Mouse (Mus musculus) ovary, postnatal 36 days (tissue): ENCODE measurements around the gene Egr2.

ENCODE experiments used
- DNase-seq: peaks from one replicate; pipeline ENCODE4 v3.0.0; 2022; ENCODE audit warnings: low spot score, mixed read lengths

The Egr2 gene

DNA sequence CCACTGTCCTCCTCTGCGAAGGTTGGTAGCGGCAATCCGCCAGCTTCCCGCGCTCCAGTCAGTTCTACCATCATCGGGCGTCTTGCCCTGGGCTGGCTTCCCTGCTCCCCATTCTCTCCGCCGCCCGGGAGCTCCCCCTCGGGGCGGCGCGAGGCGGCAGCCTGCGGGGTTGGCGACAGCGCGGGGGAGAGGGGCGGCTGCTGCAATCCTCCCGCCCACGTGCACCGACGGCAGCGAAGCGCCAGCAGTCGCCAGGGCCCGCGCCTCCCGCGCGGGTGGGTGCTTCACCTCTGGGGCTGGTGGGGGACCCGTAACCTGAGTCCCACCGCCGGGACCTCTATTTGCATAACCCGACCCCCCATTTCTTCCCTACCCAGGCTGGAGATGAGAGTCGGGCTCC is at the start of gene Egr2:
Egr2 (plus strand) TSS at position 220 of the 400 bp plus-strand sequence.
- peak; percentile 41 for DNase-seq

DNA sequence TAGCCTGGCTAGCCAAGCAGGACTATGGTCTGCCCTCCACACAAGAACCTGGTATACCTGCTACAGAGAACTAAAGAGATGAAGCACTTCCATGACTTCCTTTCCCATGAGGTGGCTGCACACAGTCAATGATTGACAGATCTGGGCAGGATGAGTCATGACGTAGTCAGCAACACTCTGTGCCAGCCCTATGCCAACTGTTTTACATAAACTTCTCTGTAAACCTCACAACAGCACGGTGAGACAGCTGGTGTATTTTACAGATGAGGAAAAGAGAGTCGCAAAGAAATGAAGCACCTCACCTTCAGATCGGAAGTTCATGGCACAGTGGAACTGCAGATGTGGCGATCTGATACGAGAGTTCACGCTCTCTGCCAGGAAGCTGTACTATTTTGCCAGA is 47.8 kb upstream of the Egr2 start:
- no peak for DNase-seq

DNA sequence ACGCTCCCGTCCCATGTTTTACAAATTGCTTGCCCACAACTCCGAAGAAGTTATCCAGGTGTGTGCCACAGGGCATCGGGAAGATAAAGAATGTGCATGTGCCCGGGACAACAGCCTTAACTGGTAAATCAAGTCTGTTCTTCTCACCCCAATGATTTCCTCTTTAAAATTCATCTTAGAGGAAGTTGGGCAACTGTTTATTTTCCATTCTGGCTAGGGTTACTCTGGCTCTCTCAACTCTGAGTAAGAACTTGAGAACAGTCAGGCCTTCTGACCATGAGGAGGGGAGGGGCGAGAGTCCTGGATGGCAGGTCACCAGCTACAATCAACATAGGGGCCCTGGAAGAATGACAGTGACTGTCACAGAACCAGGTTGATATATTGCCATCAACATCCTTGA is 45.4 kb upstream of the Egr2 start:
- DNase-seq, result no peak

DNA sequence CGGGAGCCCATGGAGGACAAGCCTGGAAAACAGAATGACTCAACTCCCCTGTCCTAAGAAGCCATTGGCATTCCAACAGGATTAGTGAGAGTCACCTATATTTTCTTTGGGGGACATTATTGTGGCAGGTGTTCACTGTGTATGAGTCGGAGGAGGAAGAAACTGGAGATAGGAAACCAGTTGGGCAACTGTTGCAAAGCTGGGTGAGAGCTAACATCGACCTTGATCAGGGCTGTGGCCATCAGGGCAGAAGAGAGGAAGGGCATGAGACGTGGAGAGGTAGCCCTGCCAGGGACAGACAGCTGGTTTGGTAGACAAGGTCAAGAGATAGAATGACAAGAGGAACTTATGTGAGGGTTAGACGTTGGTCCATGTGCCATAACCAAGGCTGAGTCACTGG is 44.6 kb upstream of the Egr2 start:
- no peak for DNase-seq

DNA sequence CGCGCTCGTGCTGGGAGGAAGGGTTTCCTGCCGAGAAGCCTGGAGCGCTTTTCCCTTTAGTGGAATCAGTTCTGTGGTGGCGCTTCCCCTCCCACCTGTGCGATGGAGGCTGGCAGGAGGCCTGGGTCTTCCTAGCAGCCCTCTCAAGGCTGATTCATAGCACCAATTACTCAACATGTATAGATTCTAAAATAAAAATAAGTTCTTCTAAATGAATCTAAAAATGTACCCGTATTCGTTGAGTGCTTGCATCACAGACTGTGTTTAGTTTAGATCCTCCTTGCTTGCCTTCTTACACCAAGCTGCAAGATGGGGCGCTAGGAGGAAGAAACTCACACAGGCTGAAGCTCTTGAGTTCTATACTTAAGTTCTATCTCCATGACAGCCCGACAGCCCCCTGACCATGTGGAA is 43.1 kb upstream of the Egr2 start:
- DNase-seq, result no peak

DNA sequence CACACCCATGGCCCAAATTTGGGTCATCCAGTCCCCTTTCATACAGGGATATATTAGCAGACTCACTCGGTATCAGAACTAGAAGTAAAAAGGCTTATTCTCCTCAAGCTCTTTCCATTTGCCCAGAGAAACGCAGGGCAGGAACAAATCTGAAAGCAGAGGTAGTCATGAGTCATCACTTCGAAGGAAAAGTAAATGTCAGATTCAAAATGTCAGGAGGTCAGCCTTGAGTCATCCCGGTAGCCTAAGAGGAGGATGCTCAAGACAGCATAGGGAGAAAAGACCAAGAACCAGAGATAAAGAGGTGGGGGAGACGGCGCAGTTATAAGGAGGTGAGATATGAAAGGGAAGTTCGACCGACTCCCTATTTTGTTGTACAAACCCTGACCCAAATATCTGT is 41.7 kb upstream of the Egr2 start:
- no peak for DNase-seq

DNA sequence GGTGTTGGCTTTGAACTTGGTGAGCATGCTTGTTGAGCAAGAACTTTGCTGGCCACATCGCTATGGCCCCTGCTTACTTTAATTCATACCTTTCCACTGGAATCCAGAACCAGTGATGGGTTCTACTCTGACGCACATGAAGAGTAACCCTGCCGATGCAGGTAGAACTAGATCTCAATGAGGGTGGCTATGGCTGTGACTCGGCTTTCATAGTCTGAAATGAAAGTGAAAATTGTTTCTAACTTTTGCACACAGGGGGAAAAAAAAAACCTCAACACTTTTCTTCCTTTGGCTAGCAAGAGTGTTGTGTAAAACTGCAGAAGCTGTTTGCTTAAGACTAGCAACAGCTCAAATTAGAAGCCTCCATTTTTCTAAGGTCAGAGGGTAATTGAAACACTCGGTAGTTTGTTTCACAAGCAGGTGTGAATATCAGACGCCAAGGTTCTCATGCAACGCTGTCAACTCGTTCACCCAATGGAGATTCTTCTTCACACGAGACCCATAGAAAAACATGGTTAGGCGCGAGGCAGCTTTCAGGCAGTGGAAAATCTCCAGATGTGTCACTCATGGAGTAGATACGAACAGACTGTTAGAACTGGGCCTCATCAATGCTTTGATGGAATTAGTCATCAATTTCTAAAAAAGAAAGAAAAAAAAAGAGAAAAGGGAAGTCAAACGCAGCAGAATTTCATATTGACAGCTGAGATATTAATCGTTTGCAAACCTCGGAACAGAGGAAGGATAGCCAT is 38.0 kb upstream of the Egr2 start:
- DNase-seq, result no peak

DNA sequence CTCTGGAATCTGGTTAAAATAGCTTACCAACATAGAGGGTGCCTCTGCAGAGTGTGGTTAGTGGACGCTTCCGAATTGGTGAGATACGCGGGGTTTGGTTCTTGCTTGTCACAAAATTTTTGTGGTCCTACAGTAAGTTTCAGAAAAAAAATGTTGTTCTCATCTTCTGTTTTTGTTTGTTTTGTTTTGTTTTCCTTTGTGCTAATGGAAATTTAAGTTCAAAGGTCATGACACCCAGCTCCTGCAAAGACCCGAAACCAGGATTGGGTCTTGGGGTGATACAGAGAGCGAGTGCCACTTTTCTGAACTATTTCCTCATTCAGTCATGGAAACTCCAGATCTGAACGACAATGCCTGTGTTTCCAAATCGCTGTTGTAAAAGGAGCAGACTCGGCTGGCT is 37.3 kb upstream of the Egr2 start:
- no peak for DNase-seq

DNA sequence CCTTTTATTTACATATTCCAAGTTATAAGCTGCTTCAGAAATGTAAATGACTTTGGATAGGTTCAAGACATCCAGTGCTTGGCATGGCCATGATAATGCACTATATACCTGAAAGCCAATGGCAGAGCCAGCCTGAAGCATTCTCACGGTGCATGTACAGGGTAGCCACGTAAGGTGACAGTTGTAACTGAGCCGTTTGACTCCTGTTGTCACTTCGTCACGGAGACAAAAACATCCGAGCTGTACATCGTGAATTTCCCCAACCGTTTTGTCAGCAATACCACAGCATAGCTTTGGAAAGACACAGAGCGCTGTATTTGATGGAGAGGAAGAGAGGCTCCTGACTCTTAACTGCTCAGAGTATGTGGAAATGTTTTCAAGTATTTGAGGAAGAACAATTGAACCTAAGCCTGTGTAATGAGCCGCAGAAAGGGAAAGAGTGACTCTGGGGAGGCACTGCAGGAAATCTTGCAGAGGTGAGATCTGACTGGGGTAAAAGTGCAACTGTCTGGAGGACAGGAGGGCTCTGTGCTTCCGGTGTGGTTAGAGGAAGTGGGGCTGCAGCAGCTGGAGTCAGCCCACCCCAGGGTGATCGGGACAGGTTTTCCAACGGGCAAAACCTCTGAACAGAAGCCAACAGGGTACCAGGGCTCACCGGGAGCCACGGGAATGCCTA is 31.8 kb upstream of the Egr2 start:
- DNase-seq, result no peak

DNA sequence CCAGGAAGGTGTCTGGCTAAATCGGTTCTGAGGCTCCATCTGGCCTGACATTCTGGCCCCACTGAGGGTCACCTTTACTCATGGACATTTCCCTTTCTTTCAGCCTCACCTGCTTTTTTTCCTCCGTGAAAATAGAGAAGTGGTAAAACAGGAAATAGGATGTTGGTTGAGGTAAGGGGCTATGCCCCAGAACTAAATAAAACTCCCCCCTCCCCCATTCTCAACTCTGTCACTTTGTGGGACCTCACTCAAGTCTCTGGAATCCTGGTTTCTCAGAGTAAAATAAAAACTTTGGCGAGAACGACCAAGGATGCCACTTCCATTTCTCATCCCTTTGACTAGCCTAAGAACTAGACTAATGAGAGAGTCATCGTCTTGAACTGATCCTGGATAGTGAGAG is 31.2 kb upstream of the Egr2 start:
- DNase-seq, result no peak

DNA sequence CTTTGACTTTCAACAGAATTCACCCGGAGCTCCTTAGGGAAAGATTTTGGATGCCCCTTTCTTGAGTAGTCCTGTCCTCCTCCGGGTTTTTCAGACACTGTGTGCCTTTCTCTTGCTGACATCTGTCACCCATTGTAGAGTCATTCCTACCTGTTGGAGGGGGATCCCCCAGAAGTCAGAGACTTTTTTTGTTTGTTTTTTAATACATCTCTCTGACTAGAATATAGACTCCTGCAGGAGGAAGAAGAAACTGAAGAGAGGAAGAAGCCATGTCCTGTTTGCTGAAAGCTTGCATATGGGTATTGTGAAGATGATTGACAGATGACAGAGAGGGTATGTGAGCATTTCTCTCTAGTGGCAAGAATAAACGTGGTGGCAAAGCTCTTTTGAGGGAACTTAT is 30.0 kb upstream of the Egr2 start:
- DNase-seq, result no peak

DNA sequence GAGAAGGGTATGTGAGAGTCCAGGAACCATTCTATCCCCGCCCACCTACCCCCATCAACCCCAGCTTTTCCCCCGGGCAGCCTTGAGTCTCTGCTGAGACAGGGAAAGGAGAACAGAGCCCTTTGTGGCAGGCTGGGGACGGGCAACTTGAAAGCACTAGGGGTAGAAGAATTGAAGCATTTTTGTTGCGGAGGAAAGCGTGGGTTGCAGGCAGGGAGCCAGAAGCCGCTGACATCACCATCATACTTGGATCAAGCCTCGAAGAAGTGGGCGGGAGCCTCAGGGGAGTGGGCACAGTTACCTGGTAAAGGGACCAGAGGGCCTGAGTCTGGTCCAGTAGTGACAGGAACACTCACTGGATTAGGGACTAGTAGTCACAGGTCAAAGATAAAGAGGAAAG is 23.1 kb upstream of the Egr2 start:
- DNase-seq, result no peak

DNA sequence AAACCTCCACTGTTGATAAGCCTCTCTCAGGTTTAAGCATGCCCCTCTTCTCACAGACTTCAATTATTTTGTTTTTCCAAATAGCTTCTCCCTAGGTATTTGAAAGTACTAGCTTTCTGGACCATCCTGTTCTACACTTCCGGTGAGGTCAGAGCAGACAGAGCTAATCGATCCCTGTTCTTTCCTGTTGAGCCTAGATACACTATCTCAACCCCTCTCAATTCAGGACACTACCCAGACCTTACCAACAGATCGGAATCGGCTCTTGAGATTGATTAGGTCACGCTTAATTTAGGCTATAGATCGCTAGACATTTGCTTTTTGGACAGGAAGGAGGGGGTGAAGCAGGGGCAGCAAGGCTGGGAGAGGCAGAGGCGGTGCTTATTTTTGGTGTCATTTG is 22.4 kb upstream of the Egr2 start:
- no peak for DNase-seq

DNA sequence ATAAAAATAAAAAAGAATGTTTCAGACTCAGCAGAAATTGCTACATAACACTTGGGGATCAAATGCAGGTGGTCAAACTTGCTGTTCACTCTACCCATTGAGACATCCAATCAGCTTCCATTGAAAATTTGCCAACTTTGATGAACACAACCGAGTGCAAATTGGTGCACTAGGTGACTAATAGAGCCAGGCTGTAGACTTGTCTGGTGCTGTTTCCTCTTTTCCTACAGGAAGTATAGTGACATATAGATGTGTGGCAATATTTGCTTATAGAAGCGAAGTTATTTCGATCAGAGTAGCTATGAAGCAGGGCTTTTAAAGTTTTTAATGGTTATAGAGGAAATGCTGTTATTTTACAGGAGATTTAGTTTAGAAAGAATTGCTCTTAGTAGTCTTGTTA is 16.5 kb upstream of the Egr2 start:
- DNase-seq, result no peak

DNA sequence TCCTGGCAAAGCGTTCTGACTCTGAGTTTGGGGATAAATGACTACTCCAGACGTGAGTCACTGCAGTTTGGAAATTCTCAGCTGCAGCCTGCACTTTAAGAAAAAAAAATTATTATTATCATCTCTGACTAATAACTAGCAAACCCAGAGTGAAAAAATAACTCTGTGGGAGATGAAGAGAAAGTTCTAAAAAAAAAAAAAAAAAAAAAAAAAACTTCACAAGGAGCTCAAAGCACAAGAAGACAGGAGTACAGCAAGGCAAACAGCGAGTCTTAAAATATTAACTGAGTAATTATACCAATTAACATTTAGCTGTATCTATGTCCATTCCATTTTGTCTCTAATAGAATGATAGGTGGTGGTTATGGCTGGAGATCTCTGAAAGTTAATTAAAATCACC is 11.1 kb upstream of the Egr2 start:
- DNase-seq, result no peak

DNA sequence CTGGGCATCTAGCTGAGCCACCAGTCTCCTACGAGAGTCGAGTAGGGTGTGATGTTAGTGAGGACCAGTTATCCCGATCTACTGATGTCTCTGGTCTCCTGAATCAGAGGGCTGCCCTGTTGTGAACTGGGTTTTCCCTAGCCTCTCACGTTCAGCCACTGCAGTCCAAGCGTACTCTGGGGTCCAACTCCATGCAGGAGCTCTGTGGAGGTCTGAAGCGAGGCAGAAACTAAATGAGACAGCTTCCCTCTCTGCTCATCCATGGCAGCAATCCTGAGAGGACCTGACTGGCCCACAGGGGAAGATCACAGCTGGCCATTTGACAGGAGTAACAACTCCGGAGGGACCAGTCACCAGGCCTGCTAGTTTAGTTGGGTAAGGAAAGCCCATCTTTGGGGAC is 10.6 kb upstream of the Egr2 start:
- DNase-seq, result no peak

DNA sequence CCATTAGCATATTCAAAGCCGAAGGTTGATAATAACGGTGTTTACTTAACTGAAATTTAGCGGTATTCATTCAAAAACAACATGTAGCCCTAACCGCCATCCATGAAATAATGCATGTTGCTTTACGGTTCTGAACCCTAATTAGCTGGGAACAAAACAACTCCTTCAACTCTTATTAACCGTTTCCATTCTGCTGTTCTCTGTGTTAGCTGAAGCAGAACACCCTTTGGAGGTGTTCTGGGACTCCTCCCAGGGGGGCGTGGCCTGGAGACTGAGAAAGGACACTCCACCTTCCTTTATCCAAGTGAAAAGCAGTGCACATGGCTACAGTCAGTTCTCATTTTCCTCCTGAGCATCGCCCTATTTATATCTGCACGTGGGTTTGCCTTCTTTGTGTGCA is 8.8 kb upstream of the Egr2 start:
- DNase-seq, result no peak

DNA sequence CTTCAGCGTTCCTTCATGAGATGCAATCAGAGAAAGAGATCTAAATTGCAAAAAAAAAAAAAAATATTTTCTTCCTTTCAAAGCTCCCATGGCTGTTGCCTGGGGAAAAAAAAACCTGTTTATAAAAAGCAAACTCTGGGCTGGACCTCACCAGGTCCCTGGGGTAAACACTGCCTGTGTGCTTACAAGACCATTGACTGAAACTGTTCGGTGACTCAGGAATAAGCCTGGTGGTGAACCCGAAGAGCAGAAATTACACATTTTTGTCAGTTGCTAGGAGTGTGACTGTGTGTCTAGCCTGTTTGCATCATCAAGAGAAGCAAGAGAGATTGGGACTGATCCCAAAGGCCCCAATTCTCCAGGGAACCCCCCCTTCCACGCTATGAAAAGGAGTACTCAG is 5.5 kb upstream of the Egr2 start:
- DNase-seq, result no peak

DNA sequence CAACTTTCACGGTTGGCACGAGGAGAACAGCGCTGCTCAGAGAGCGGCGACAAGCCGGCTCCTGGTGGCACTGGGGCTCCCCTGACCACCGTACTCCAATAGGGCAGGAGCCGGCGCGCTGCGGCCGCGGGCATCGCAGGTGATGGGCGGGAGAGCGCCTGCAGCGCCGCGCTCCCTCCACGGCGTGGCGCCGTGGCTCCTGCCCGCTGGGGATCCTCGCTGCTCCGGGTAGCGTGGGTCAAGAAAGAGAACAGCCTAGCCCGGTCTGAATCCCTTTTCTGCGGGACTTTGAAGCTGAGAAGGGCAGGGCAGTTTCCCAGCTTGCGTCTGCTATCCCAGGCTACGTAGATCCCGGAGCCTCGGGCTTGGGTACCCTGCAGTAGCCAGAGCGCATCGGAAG is 697 bp downstream of the Egr2 start:
- DNase-seq, result peak; percentile 80

DNA sequence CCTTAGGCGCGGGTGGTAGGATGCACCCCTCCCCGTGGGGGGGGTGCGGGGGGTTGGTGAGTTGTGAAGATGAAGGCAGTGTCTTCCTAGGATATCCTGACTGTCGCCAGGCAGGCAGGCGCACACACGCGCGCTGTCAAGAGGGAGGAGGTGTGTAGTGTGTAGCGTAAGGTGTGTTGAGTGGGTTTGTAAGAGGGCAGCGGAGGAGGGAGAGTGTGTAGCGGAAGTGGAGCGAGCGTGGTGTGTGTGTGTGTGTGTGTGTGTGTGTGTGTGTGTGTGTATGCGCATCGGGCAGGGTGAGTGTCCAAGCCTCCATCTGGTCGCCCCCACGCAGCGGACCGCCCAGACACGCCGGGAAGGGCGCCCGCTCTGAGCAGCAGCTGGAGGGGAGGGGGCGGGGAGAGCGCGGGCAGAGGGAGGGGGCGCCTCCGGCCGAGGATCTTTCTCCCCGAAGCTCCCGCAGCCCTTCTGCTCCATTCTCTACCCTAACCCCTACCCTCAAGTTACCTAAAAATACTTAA is 1.4 kb downstream of the Egr2 start:
- peak; percentile 36 for DNase-seq

DNA sequence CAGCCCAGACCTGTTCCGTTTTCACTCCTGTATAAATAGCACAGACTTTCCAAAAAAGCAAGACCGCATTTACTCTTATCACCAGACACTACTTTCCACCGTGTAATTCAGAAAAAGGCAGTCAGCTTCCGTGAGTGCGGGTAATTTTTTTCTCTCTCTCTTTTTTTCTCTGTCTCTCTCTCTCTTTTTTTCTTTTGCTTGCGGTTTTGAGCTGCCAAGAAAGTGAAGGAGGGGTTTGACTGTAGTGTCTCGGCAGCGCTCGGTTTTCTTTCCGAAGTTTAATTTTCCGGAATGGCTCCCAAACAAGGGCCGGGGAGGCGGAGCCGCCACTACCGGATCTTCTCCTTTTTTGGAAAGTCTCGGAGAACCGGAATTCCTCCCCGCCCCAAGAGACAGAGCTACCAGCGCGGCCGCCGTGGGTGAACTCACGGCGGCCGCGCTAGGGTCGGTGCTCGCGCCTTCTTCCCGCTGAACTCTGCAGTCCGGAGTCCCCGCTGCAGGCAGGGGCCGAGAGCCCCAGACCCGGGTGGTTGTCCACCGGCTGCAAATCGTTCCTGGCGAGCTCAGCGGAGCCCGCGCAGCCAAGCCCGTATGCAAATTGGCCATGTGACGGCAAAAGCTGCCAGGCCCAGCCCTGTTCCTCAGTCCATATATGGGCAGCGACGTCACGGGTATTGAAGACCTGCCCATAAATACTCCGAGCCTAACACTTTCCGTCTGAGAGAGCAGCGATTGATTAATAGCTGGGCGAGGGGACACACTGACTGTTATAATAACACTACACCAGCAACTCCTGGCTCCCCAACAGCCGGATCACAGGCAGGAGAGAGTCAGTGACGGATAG is 2.1 kb downstream of the Egr2 start:
- DNase-seq, result peak; percentile 86

DNA sequence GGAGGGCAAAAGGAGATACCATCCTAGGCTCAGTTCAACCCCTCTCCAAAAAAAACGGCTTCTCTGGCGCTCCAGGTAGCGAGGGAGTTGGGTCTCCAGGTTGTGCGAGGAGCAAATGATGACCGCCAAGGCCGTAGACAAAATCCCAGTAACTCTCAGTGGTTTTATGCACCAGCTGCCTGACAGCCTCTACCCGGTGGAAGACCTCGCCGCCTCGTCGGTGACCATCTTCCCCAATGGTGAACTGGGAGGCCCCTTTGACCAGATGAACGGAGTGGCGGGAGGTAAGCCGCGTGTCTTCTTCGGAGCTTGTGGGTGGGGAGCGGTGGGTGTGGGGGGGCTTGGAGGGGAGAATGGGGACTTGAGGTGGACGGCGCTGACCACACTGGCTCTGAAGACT is 2.8 kb downstream of the Egr2 start:
- DNase-seq, result peak; percentile 13
